Mouse (Mus musculus): ENCODE measurements around the gene Mtcl1. TPM values are rescaled to one million over a fixed set of nuclear protein-coding genes. Genes with fewer than 3 reads are reported as not detected.

Gene Mtcl1
- polyA plus RNA-seq, 1 experiment from 2014 or later, result 1.7 TPM

- Histone ChIP-seq H3K9ac (ENCODE audit: low read depth, low read length) (no peak overlapping the region), H3K4me2 (no peak overlapping the region), H3K36me3 (ENCODE audit: control insufficient read depth, insufficient read depth, low read length) (no peaks in the 10 kb centered on the region), H3K27ac (ENCODE audit: low read depth, low read length) (no peak overlapping the region), H3K4me3 (ENCODE audit: low read depth, low read length) (no peak overlapping the region), H3K27me3 (replicated peaks; ENCODE audit: control insufficient read depth, insufficient read depth, low read length) (no peaks in the 10 kb centered on the region), H3K4me1 (replicated peaks; ENCODE audit: control insufficient read depth, insufficient read depth, low read length) (peaks cover 11% of the 10 kb centered on the region; the same call in 1 of the 2 replicates), H3K9me3 (ENCODE audit: control insufficient read depth, low read length) (no peaks in the 10 kb centered on the region)
- DNase-seq (ENCODE audit: low spot score) (no peak), ATAC-seq (replicated peaks; ENCODE audit: low FRiP score) (no peak)
- WGBS, result 40% methylated on average over 4 of the region's 4 CpGs
These were observed 31.8 kb downstream of the Mtcl1 start for GRCm38 (mm10) chr17:66417748-66418147.

GRCm38 (mm10) chr17:66417329-66417728 is 32.2 kb downstream of the Mtcl1 start:
- H3K36me3 ChIP-seq (ENCODE audit: control insufficient read depth, insufficient read depth, low read length), result no peaks in the 10 kb centered on the region
- H3K4me2 ChIP-seq, result peak overlapping the region; percentile 36
- H3K27ac ChIP-seq (ENCODE audit: low read depth, low read length), result no peak overlapping the region
- H3K4me3 ChIP-seq (ENCODE audit: low read depth, low read length), result no peak overlapping the region
- H3K4me1 ChIP-seq (replicated peaks; ENCODE audit: control insufficient read depth, insufficient read depth, low read length), result peaks cover 14% of the 10 kb centered on the region
- no peaks in the 10 kb centered on the region for H3K27me3 ChIP-seq (replicated peaks; ENCODE audit: control insufficient read depth, insufficient read depth, low read length)
- H3K9ac ChIP-seq (ENCODE audit: low read depth, low read length), result no peak overlapping the region
- no peaks in the 10 kb centered on the region for H3K9me3 ChIP-seq (ENCODE audit: control insufficient read depth, low read length)
- 70% methylated on average over 5 of the region's 5 CpGs for WGBS
- ATAC-seq (replicated peaks; ENCODE audit: low FRiP score) (no peak), DNase-seq (ENCODE audit: low spot score) (no peak)

- 50% methylated on average over 14 of the region's 14 CpGs for WGBS
- H3K36me3 ChIP-seq (ENCODE audit: control insufficient read depth, insufficient read depth, low read length), result no peaks in the 10 kb centered on the region
- peak overlapping the region; percentile 36 for H3K4me2 ChIP-seq
- no peak overlapping the region for H3K4me3 ChIP-seq (ENCODE audit: low read depth, low read length)
- no peak for ATAC-seq (replicated peaks; ENCODE audit: low FRiP score)
- no peak for DNase-seq (ENCODE audit: low spot score)
- no peaks in the 10 kb centered on the region for H3K27me3 ChIP-seq (replicated peaks; ENCODE audit: control insufficient read depth, insufficient read depth, low read length)
- no peak overlapping the region for H3K9ac ChIP-seq (ENCODE audit: low read depth, low read length)
- no peak overlapping the region for H3K27ac ChIP-seq (ENCODE audit: low read depth, low read length)
- peaks cover 16% of the 10 kb centered on the region for H3K4me1 ChIP-seq (replicated peaks; ENCODE audit: control insufficient read depth, insufficient read depth, low read length)
- no peaks in the 10 kb centered on the region for H3K9me3 ChIP-seq (ENCODE audit: control insufficient read depth, low read length)
These were observed 32.7 kb downstream of the Mtcl1 start for GRCm38 (mm10) chr17:66416841-66417313.

- peaks cover 16% of the 10 kb centered on the region for H3K4me1 ChIP-seq (replicated peaks; ENCODE audit: control insufficient read depth, insufficient read depth, low read length)
- H3K9ac ChIP-seq (ENCODE audit: low read depth, low read length), result no peak overlapping the region
- H3K36me3 ChIP-seq (ENCODE audit: control insufficient read depth, insufficient read depth, low read length), result no peaks in the 10 kb centered on the region
- H3K4me2 ChIP-seq, result peak overlapping the region; percentile 36
- H3K4me3 ChIP-seq (ENCODE audit: low read depth, low read length), result no peak overlapping the region
- no peaks in the 10 kb centered on the region for H3K9me3 ChIP-seq (ENCODE audit: control insufficient read depth, low read length)
- no peaks in the 10 kb centered on the region for H3K27me3 ChIP-seq (replicated peaks; ENCODE audit: control insufficient read depth, insufficient read depth, low read length)
- ATAC-seq (replicated peaks; ENCODE audit: low FRiP score) (no peak; the same call in 1 of the 2 replicates), DNase-seq (ENCODE audit: low spot score) (no peak)
- WGBS, result 60% methylated on average over 7 of the region's 7 CpGs
- no peak overlapping the region for H3K27ac ChIP-seq (ENCODE audit: low read depth, low read length)
These were observed 33.1 kb downstream of the Mtcl1 start for GRCm38 (mm10) chr17:66416436-66416835.

- Histone ChIP-seq H3K9ac (ENCODE audit: low read depth, low read length) (no peak overlapping the region), H3K27me3 (replicated peaks; ENCODE audit: control insufficient read depth, insufficient read depth, low read length) (no peaks in the 10 kb centered on the region), H3K4me1 (replicated peaks; ENCODE audit: control insufficient read depth, insufficient read depth, low read length) (peaks cover 16% of the 10 kb centered on the region), H3K4me2 (no peak overlapping the region), H3K27ac (ENCODE audit: low read depth, low read length) (no peak overlapping the region), H3K9me3 (ENCODE audit: control insufficient read depth, low read length) (no peaks in the 10 kb centered on the region), H3K36me3 (ENCODE audit: control insufficient read depth, insufficient read depth, low read length) (no peaks in the 10 kb centered on the region), H3K4me3 (ENCODE audit: low read depth, low read length) (no peak overlapping the region)
- ATAC-seq (replicated peaks; ENCODE audit: low FRiP score), result no peak
- DNase-seq (ENCODE audit: low spot score), result no peak
- 85% methylated on average over 1 of the region's 1 CpGs for WGBS
These were observed 35.2 kb downstream of the Mtcl1 start for GRCm38 (mm10) chr17:66414331-66414730.

- ATAC-seq (replicated peaks; ENCODE audit: low FRiP score), result no peak
- Histone ChIP-seq H3K27ac (ENCODE audit: low read depth, low read length) (no peak overlapping the region), H3K9ac (ENCODE audit: low read depth, low read length) (no peak overlapping the region)
These were observed 37.2 kb downstream of the Mtcl1 start for GRCm38 (mm10) chr17:66412155-66412970.

GRCm38 (mm10) chr17:66410884-66411426 is 38.6 kb downstream of the Mtcl1 start:
- Histone ChIP-seq H3K36me3 (ENCODE audit: control insufficient read depth, insufficient read depth, low read length) (no peaks in the 10 kb centered on the region), H3K9ac (ENCODE audit: low read depth, low read length) (no peak overlapping the region), H3K4me3 (ENCODE audit: low read depth, low read length) (no peak overlapping the region), H3K27me3 (replicated peaks; ENCODE audit: control insufficient read depth, insufficient read depth, low read length) (no peaks in the 10 kb centered on the region), H3K27ac (ENCODE audit: low read depth, low read length) (no peak overlapping the region), H3K4me2 (no peak overlapping the region), H3K9me3 (ENCODE audit: control insufficient read depth, low read length) (no peaks in the 10 kb centered on the region), H3K4me1 (replicated peaks; ENCODE audit: control insufficient read depth, insufficient read depth, low read length) (peaks cover 5% of the 10 kb centered on the region)
- WGBS, result 74% methylated on average over 11 of the region's 11 CpGs
- ATAC-seq (replicated peaks; ENCODE audit: low FRiP score) (no peak), DNase-seq (ENCODE audit: low spot score) (no peak)

More at GRCm38 (mm10) chr17:66412155-66412970, 37.2 kb downstream of the Mtcl1 start:
- Histone ChIP-seq H3K27me3 (replicated peaks; ENCODE audit: control insufficient read depth, insufficient read depth, low read length) (no peaks in the 10 kb centered on the region), H3K4me2 (no peak overlapping the region), H3K4me3 (ENCODE audit: low read depth, low read length) (no peak overlapping the region), H3K4me1 (replicated peaks; ENCODE audit: control insufficient read depth, insufficient read depth, low read length) (peaks cover 13% of the 10 kb centered on the region), H3K36me3 (ENCODE audit: control insufficient read depth, insufficient read depth, low read length) (no peaks in the 10 kb centered on the region), H3K9me3 (ENCODE audit: control insufficient read depth, low read length) (no peaks in the 10 kb centered on the region)
- 63% methylated on average over 12 of the region's 12 CpGs for WGBS
- no peak for DNase-seq (ENCODE audit: low spot score)

GRCm38 (mm10) chr17:66409070-66409605 is 40.4 kb downstream of the Mtcl1 start:
- Histone ChIP-seq H3K4me3 (ENCODE audit: low read depth, low read length) (no peak overlapping the region), H3K27me3 (replicated peaks; ENCODE audit: control insufficient read depth, insufficient read depth, low read length) (no peaks in the 10 kb centered on the region; the same call in 1 of the 2 replicates), H3K36me3 (ENCODE audit: control insufficient read depth, insufficient read depth, low read length) (no peaks in the 10 kb centered on the region), H3K9ac (ENCODE audit: low read depth, low read length) (no peak overlapping the region), H3K9me3 (ENCODE audit: control insufficient read depth, low read length) (no peaks in the 10 kb centered on the region), H3K27ac (ENCODE audit: low read depth, low read length) (no peak overlapping the region), H3K4me2 (no peak overlapping the region), H3K4me1 (replicated peaks; ENCODE audit: control insufficient read depth, insufficient read depth, low read length) (peaks cover 5% of the 10 kb centered on the region)
- DNase-seq (ENCODE audit: low spot score) (no peak), ATAC-seq (replicated peaks; ENCODE audit: low FRiP score) (no peak)
- 79% methylated on average over 9 of the region's 9 CpGs for WGBS
